Mouse (Mus musculus) myocyte (in vitro differentiated cells): ENCODE measurements around the gene Gnaq.

Experiments
- CEBPB ChIP-seq: IDR thresholded peaks from 2 replicates; pipeline ENCODE4 v1.6.1; 2011; ENCODE audit warnings: mild to moderate bottlenecking, moderate library complexity; ENCODE audit not compliant: poor library complexity, insufficient read depth, severe bottlenecking
- MAX ChIP-seq: IDR thresholded peaks from one replicate; pipeline ENCODE4 v1.6.1; 2011; ENCODE audit warnings: low read depth, mild to moderate bottlenecking, control low read depth
- MYOD1 ChIP-seq, 3 experiments: IDR thresholded peaks; one replicate each; pipeline ENCODE4 v1.6.1; 2011; ENCODE audit warnings: control low read depth in 2 of 3, low read depth in 2 of 3, mild to moderate bottlenecking in 2 of 3, moderate library complexity in 1 of 3; ENCODE audit not compliant: insufficient read length in 2 of 3, control insufficient read depth in 1 of 3
- POLR2A ChIP-seq: IDR thresholded peaks from one replicate; pipeline ENCODE4 v1.6.1; 2011; ENCODE audit warnings: low read depth, mild to moderate bottlenecking, control low read depth, moderate library complexity; ENCODE audit not compliant: insufficient read length
- POLR2AphosphoS2 ChIP-seq: IDR thresholded peaks from one replicate; pipeline ENCODE4 v1.6.1; 2011; ENCODE audit warnings: low read depth, control low read depth; ENCODE audit not compliant: insufficient read length
- TCF12 ChIP-seq: IDR thresholded peaks from one replicate; pipeline ENCODE4 v1.6.1; 2011; ENCODE audit warnings: mild to moderate bottlenecking, control low read depth; ENCODE audit not compliant: poor library complexity, insufficient read depth, severe bottlenecking

- TF ChIP-seq MYOD1 (IDR thresholded peaks at IDR 0.05; ENCODE audit: control insufficient read depth in 1 of 3, insufficient read length in 2 of 3, low read depth in 2 of 3) (no peak), POLR2A (no peak), POLR2AphosphoS2 (no peak), TCF12 (no peak), MAX (no peak), CEBPB (no peak)
Observed at GRCm38 (mm10) chr19:16358148-16358547, 225.5 kb downstream of the Gnaq start.
